25 mouse cellular contexts compared by ENCODE assay signal in genomic region chr19:58550489-58550888, GRCm38 (mm10). TPM values are rescaled to one million over a fixed set of nuclear protein-coding genes. Genes with fewer than 3 reads are reported as not detected.
"Had no signal": no experiment of that assay in that cellular context is flagged by ENCODE, and none has a peak within 500 bp of the region (broad histone marks: within the 10 kb centered on the region; RNA-seq: fewer than 3 reads in every experiment).

No protein-coding gene starts in this region.

- H3K27me3 ChIP-seq: liver, embryonic 15.5 days; lung, embryonic 15.5 days; midbrain, embryonic 15.5 days; neural tube, embryonic 12.5 days; stomach, embryonic 15.5 days had no signal

- H3K9ac ChIP-seq: liver, embryonic 15.5 days; liver, postnatal 0 days; lung, embryonic 15.5 days; midbrain, embryonic 13.5 days; midbrain, embryonic 15.5 days; neural tube, embryonic 12.5 days; stomach, embryonic 15.5 days had no signal

- H3K27ac ChIP-seq: liver, embryonic 15.5 days; lung, embryonic 15.5 days; macrophage; midbrain, embryonic 13.5 days; midbrain, embryonic 15.5 days; neural tube, embryonic 12.5 days; stomach, embryonic 15.5 days; stomach, postnatal 0 days had no signal

- H3K36me3 ChIP-seq: liver, embryonic 15.5 days; lung, embryonic 15.5 days; midbrain, embryonic 13.5 days; midbrain, embryonic 15.5 days; neural tube, embryonic 12.5 days; stomach, embryonic 15.5 days had no signal

- DNase-seq: liver, postnatal 0 days; lung, adult 2 months; lung, postnatal 14 days; lung, postnatal 36 days; retina, postnatal 1 day; right cerebral cortex, adult 18-20 months; right cerebral cortex, postnatal 25 days; right cerebral cortex, postnatal 4 days; spleen, adult 18-20 months; thymus, adult 2 months; thymus, postnatal 25 days had no signal

- ATAC-seq: liver, postnatal 0 days; lung, postnatal 0 days; midbrain, embryonic 13.5 days; midbrain, embryonic 15.5 days had no signal

- H3K4me3 ChIP-seq: liver, embryonic 15.5 days; lung, embryonic 15.5 days; megakaryocyte, embryonic 14.5 days; midbrain, embryonic 13.5 days; midbrain, embryonic 15.5 days; neural tube, embryonic 12.5 days; stomach, embryonic 15.5 days had no signal

- H3K4me2 ChIP-seq: liver, embryonic 15.5 days; lung, embryonic 15.5 days; midbrain, embryonic 11.5 days; midbrain, embryonic 13.5 days; midbrain, embryonic 15.5 days; neural tube, embryonic 12.5 days; stomach, embryonic 15.5 days had no signal

- H3K4me1 ChIP-seq: liver, embryonic 15.5 days; lung, embryonic 15.5 days; megakaryocyte, embryonic 14.5 days; midbrain, embryonic 13.5 days; midbrain, embryonic 15.5 days; neural tube, embryonic 12.5 days; stomach, embryonic 15.5 days had no signal

RNA-seq across cellular contexts. Expression of gene Ccdc172, which starts 38.7 kb away (rescaled TPM):
- total RNA-seq: megakaryocyte progenitor cell, adult 5-6 weeks had no signal
- polyA plus RNA-seq: liver, embryonic 15.5 days; liver, postnatal 0 days; lung, adult 2 months; lung, embryonic 15.5 days; lung, postnatal 0 days; macrophage; midbrain, embryonic 11.5 days; midbrain, embryonic 13.5 days; midbrain, embryonic 15.5 days; neural tube, embryonic 12.5 days; neural tube, embryonic 14.5 days; small intestine, adult 2 months; stomach, embryonic 15.5 days; stomach, postnatal 0 days; thymus, adult 2 months had no signal
